Mouse (Mus musculus): ENCODE results near the gene Adgrl2. TPM values are rescaled to one million over a fixed set of nuclear protein-coding genes. Genes with fewer than 3 reads are reported as not detected.

The Adgrl2 gene
- polyA plus RNA-seq, 1 experiment = 92.7 TPM

GRCm38 (mm10) chr3:148850821-148851220 lies 139.5 kb downstream of the Adgrl2 start:
- no peak for TF ChIP-seq CTCF (IDR thresholded peaks at IDR 0.05; ENCODE audit: insufficient read depth, low read length)
- TF ChIP-seq POLR2A (IDR thresholded peaks at IDR 0.05; ENCODE audit: borderline replicate concordance, extremely low read depth, low read depth, low read length) = no peak
- 87% methylated on average over 4 of the region's 4 CpGs for WGBS
- Histone ChIP-seq H3K4me3 (replicated peaks; ENCODE audit: extremely low read depth, low read depth, low read length) (no peak overlapping the region), H3K4me1 (ENCODE audit: control insufficient read depth, insufficient read depth, low read length) (no peaks in the 10 kb centered on the region; the same call in 1 of the 2 replicates)
- DNase-seq = no peak

- Histone ChIP-seq H3K4me1 (ENCODE audit: control insufficient read depth, insufficient read depth, low read length) (0 out of 2 replicates have a peak, but pooled peaks cover 2% of the 10 kb centered on the region), H3K4me3 (replicated peaks; ENCODE audit: extremely low read depth, low read depth, low read length) (no peak overlapping the region)
- WGBS = 72% methylated on average over 2 of the region's 2 CpGs
- TF ChIP-seq POLR2A (IDR thresholded peaks at IDR 0.05; ENCODE audit: borderline replicate concordance, extremely low read depth, low read depth, low read length) (no peak), CTCF (IDR thresholded peaks at IDR 0.05; ENCODE audit: insufficient read depth, low read length) (no peak)
- no peak for DNase-seq
These were observed 142.0 kb downstream of the Adgrl2 start for GRCm38 (mm10) chr3:148848366-148848765.

- TF ChIP-seq CTCF (IDR thresholded peaks at IDR 0.05; ENCODE audit: insufficient read depth, low read length) (no peak), POLR2A (IDR thresholded peaks at IDR 0.05; ENCODE audit: borderline replicate concordance, extremely low read depth, low read depth, low read length) (no peak)
- no peak for DNase-seq
- H3K4me1 ChIP-seq (ENCODE audit: control insufficient read depth, insufficient read depth, low read length) = peaks cover 4% of the 10 kb centered on the region
- H3K4me3 ChIP-seq (replicated peaks; ENCODE audit: extremely low read depth, low read depth, low read length) = no peak overlapping the region
- WGBS = 65% methylated on average over 6 of the region's 6 CpGs
These were observed 146.2 kb downstream of the Adgrl2 start for GRCm38 (mm10) chr3:148844182-148844581.

- peaks cover 4% of the 10 kb centered on the region for H3K4me1 ChIP-seq (ENCODE audit: control insufficient read depth, insufficient read depth, low read length)
- no peak overlapping the region for H3K4me3 ChIP-seq (replicated peaks; ENCODE audit: extremely low read depth, low read depth, low read length)
- TF ChIP-seq CTCF (IDR thresholded peaks at IDR 0.05; ENCODE audit: insufficient read depth, low read length) (no peak), POLR2A (IDR thresholded peaks at IDR 0.05; ENCODE audit: borderline replicate concordance, extremely low read depth, low read depth, low read length) (no peak)
- DNase-seq = no peak
- 71% methylated on average over 7 of the region's 7 CpGs for WGBS
These were observed 147.8 kb downstream of the Adgrl2 start for GRCm38 (mm10) chr3:148842533-148842932.

GRCm38 (mm10) chr3:148838835-148839296 lies 151.5 kb downstream of the Adgrl2 start:
- 92% methylated on average over 13 of the region's 13 CpGs for WGBS
- Histone ChIP-seq H3K4me3 (replicated peaks; ENCODE audit: extremely low read depth, low read depth, low read length) (no peak overlapping the region), H3K4me1 (ENCODE audit: control insufficient read depth, insufficient read depth, low read length) (peaks cover 2% of the 10 kb centered on the region)
- DNase-seq = no peak
- TF ChIP-seq POLR2A (IDR thresholded peaks at IDR 0.05; ENCODE audit: borderline replicate concordance, extremely low read depth, low read depth, low read length) = no peak
- no peak for TF ChIP-seq CTCF (IDR thresholded peaks at IDR 0.05; ENCODE audit: insufficient read depth, low read length)

GRCm38 (mm10) chr3:148838095-148838834 lies 152.1 kb downstream of the Adgrl2 start:
- Histone ChIP-seq H3K4me1 (ENCODE audit: control insufficient read depth, insufficient read depth, low read length) (peaks cover 2% of the 10 kb centered on the region), H3K4me3 (replicated peaks; ENCODE audit: extremely low read depth, low read depth, low read length) (no peak overlapping the region)
- WGBS = 78% methylated on average over 13 of the region's 13 CpGs
- DNase-seq = no peak
- TF ChIP-seq POLR2A (IDR thresholded peaks at IDR 0.05; ENCODE audit: borderline replicate concordance, extremely low read depth, low read depth, low read length) = no peak
- TF ChIP-seq CTCF (IDR thresholded peaks at IDR 0.05; ENCODE audit: insufficient read depth, low read length) = no peak

- 94% methylated on average over 12 of the region's 12 CpGs for WGBS
- TF ChIP-seq CTCF (IDR thresholded peaks at IDR 0.05; ENCODE audit: insufficient read depth, low read length) (no peak), POLR2A (IDR thresholded peaks at IDR 0.05; ENCODE audit: borderline replicate concordance, extremely low read depth, low read depth, low read length) (no peak)
- H3K4me3 ChIP-seq (replicated peaks; ENCODE audit: extremely low read depth, low read depth, low read length) = no peak overlapping the region
These were observed 155.2 kb downstream of the Adgrl2 start for GRCm38 (mm10) chr3:148835136-148835535.

GRCm38 (mm10) chr3:148833070-148833769 lies 157.1 kb downstream of the Adgrl2 start:
- WGBS = 95% methylated on average over 20 of the region's 20 CpGs
- DNase-seq = no peak
- TF ChIP-seq POLR2A (IDR thresholded peaks at IDR 0.05; ENCODE audit: borderline replicate concordance, extremely low read depth, low read depth, low read length) (no peak), CTCF (IDR thresholded peaks at IDR 0.05; ENCODE audit: insufficient read depth, low read length) (no peak)

More at GRCm38 (mm10) chr3:148835136-148835535, 155.2 kb downstream of the Adgrl2 start:
- H3K4me1 ChIP-seq (ENCODE audit: control insufficient read depth, insufficient read depth, low read length) = no peaks in the 10 kb centered on the region; the same call in 1 of the 2 replicates
- no peak for DNase-seq

GRCm38 (mm10) chr3:148832001-148832400 lies 158.4 kb downstream of the Adgrl2 start:
- TF ChIP-seq POLR2A (IDR thresholded peaks at IDR 0.05; ENCODE audit: borderline replicate concordance, extremely low read depth, low read depth, low read length) (no peak), CTCF (IDR thresholded peaks at IDR 0.05; ENCODE audit: insufficient read depth, low read length) (no peak)
- no peak overlapping the region for H3K4me3 ChIP-seq (replicated peaks; ENCODE audit: extremely low read depth, low read depth, low read length)
- WGBS = 81% methylated on average over 4 of the region's 4 CpGs

More at GRCm38 (mm10) chr3:148833070-148833769, 157.1 kb downstream of the Adgrl2 start:
- Histone ChIP-seq H3K4me3 (replicated peaks; ENCODE audit: extremely low read depth, low read depth, low read length) (no peak overlapping the region), H3K4me1 (ENCODE audit: control insufficient read depth, insufficient read depth, low read length) (no peaks in the 10 kb centered on the region)

More at GRCm38 (mm10) chr3:148832001-148832400, 158.4 kb downstream of the Adgrl2 start:
- no peak for DNase-seq
- H3K4me1 ChIP-seq (ENCODE audit: control insufficient read depth, insufficient read depth, low read length) = no peaks in the 10 kb centered on the region

All from lung, adult 2 months (tissue).